Mouse (Mus musculus) kidney, embryonic 15.5 days (tissue): Measurements from ENCODE around the gene Riok2. TPM values are rescaled to one million over a fixed set of nuclear protein-coding genes. Genes with fewer than 3 reads are reported as not detected.

Experiments
- ATAC-seq: fragments of 200-750 bp; cut with Nextera tagmentation; replicated peaks from 2 replicates; pipeline ENCODE4 v1.8.0; 2017; ENCODE audit warnings: moderate TSS enrichment; ENCODE audit not compliant: low FRiP score
- H3K27ac ChIP-seq: fragments of 300-500 bp; sonication (generic); 2 replicates; pipeline ENCODE4 v1.5.1; 2015; ENCODE audit warnings: mild to moderate bottlenecking, inconsistent platforms
- H3K27me3 ChIP-seq: fragments of 300-500 bp; sonication (generic); 2 replicates; pipeline ENCODE4 v1.6.1; 2015; ENCODE audit warnings: inconsistent platforms
- H3K36me3 ChIP-seq: fragments of 300-500 bp; sonication (generic); 2 replicates; pipeline ENCODE4 v1.6.1; 2015; ENCODE audit warnings: inconsistent platforms
- H3K4me1 ChIP-seq: fragments of 300-500 bp; sonication (generic); 2 replicates; pipeline ENCODE4 v1.6.1; 2015; ENCODE audit warnings: inconsistent platforms
- H3K4me2 ChIP-seq: fragments of 300-500 bp; sonication (generic); 2 replicates; pipeline ENCODE4 v1.6.1; 2015; ENCODE audit warnings: moderate library complexity, mild to moderate bottlenecking, inconsistent platforms
- H3K4me3 ChIP-seq: fragments of 300-500 bp; sonication (generic); replicated peaks from 2 replicates; pipeline ENCODE4 v1.5.1; 2015; ENCODE audit warnings: mild to moderate bottlenecking, inconsistent platforms
- H3K9ac ChIP-seq: fragments of 300-500 bp; sonication (generic); 2 replicates; pipeline ENCODE4 v1.6.1; 2015; ENCODE audit warnings: mild to moderate bottlenecking, inconsistent platforms
- H3K9me3 ChIP-seq: fragments of 300-500 bp; sonication (generic); replicated peaks from 2 replicates; pipeline ENCODE4 v1.6.1; 2016; ENCODE audit warnings: inconsistent platforms
- WGBS: fragments of 180-500 bp; shearing (Covaris S2); methylation state at CpG from one replicate; pipeline ENCODE4 v1.1.7; 2015; ENCODE audit warnings: mixed read lengths; 5-methylcytosine and 5-hydroxymethylcytosine counted together
- polyA plus RNA-seq: library from polyadenylated mRNA; unstranded; fragments of >200 nt; fragmentation: Nextera tagmentation; extraction: Ambion mirVana; gene quantifications from 2 replicates; pipeline ENCODE4 v1.2.1, GENCODE M21; 2015

The Riok2 gene
- polyA plus RNA-seq, 1 experiment from 2014 or later: 33.7 TPM

DNA sequence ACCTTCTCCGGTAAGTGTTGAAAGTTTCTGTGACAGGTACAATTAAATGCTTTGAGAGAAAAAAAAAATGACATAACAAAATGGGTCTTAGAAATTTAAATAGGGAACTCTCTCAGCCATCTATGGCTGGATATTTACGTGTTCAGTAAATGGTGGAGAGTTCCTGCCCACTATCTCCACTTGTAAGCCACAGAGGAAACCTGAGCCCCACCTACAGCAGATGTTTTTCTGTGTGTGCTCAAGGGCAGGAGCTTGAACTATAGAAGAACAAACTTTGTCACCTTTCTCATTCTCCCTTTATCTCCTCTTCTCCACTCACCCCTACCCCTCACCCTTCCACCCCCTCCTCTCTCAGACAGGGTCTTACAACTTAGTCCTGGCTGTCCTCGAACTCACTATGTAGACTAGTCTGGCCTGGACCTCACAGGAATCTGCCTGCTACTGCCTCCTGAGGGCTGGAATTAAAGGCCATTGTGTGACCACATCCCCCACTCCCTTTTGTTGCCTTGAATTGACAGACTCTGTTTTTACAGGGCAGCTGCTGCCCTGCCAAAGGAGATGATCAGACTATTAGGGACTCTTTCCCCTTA lies 70.3 kb downstream of the Riok2 start:
- no peak overlapping the region for H3K9ac ChIP-seq
- H3K36me3 ChIP-seq: no peaks in the 10 kb centered on the region
- no peaks in the 10 kb centered on the region for H3K27me3 ChIP-seq
- 80% methylated on average over 3 of the region's 3 CpGs for WGBS
- no peak overlapping the region for H3K4me2 ChIP-seq
- no peak overlapping the region for H3K4me3 ChIP-seq
- H3K9me3 ChIP-seq: no peaks in the 10 kb centered on the region
- ATAC-seq: no peak
- peaks cover 27% of the 10 kb centered on the region for H3K4me1 ChIP-seq
- H3K27ac ChIP-seq: no peak overlapping the region

Other genes starting within 250 kb of the Riok2 start
- gene Lix1, start 28.4 kb downstream of the Riok2 start, polyA plus RNA-seq: 5.8 and 8.5 TPM in 2 replicates